Mouse (Mus musculus) right cerebral cortex, adult 2 months (tissue): Measurements from ENCODE around the gene Smarca2.

Experiments
- DNase-seq, 2 experiments: peaks; one replicate each; pipeline ENCODE4 v3.0.0; 2021 to 2022; ENCODE audit warnings: low spot score in 2 of 2

Smarca2 gene

GRCm38 (mm10) chr19:26776066-26777025 is 171.5 kb downstream of the Smarca2 start:
- no peak for DNase-seq

GRCm38 (mm10) chr19:26778199-26778598 is 173.3 kb downstream of the Smarca2 start:
- DNase-seq, result no peak

GRCm38 (mm10) chr19:26781209-26781608 is 176.4 kb downstream of the Smarca2 start:
- DNase-seq, result no peak

- no peak for DNase-seq
These were observed 183.6 kb downstream of the Smarca2 start for GRCm38 (mm10) chr19:26788446-26788845.

GRCm38 (mm10) chr19:26790386-26791346 is 185.8 kb downstream of the Smarca2 start:
- DNase-seq, result no peak

- DNase-seq, result no peak
These were observed 189.5 kb downstream of the Smarca2 start for GRCm38 (mm10) chr19:26794315-26794714.

- DNase-seq, result no peak
These were observed 191.2 kb downstream of the Smarca2 start for GRCm38 (mm10) chr19:26796006-26796405.

- DNase-seq, result no peak
These were observed 199.6 kb downstream of the Smarca2 start for GRCm38 (mm10) chr19:26804401-26804800.

- DNase-seq, result no peak
These were observed 209.8 kb downstream of the Smarca2 start for GRCm38 (mm10) chr19:26814629-26815028.

- no peak for DNase-seq
These were observed 213.1 kb downstream of the Smarca2 start for GRCm38 (mm10) chr19:26817901-26818300.
